Mouse (Mus musculus) lung, postnatal 14 days (tissue): Measurements from ENCODE around the gene Rtel1.

ENCODE experiments used
- DNase-seq: peaks from one replicate; pipeline ENCODE4 v3.0.0; 2021

Gene Rtel1

GRCm38 (mm10) chr2:181391541-181391940 lies 72.0 kb downstream of the Rtel1 start:
- no peak for DNase-seq

- DNase-seq, result peak; percentile 93
These were observed 73.2 kb downstream of the Rtel1 start for GRCm38 (mm10) chr2:181392600-181393213.

- DNase-seq, result no peak
These were observed 74.5 kb downstream of the Rtel1 start for GRCm38 (mm10) chr2:181394086-181394485.

- no peak for DNase-seq
These were observed 77.7 kb downstream of the Rtel1 start for GRCm38 (mm10) chr2:181397207-181397761.

- DNase-seq, result no peak
These were observed 82.0 kb downstream of the Rtel1 start for GRCm38 (mm10) chr2:181401497-181401896.

- no peak for DNase-seq
These were observed 84.2 kb downstream of the Rtel1 start for GRCm38 (mm10) chr2:181403722-181404121.
